Mouse (Mus musculus): ENCODE results near the gene Dcaf7.

GRCm38 (mm10) chr11:105994375-105994774, 42.3 kb upstream of the Dcaf7 start, which contains the start of gene Ace3:
- TF ChIP-seq CTCF (IDR thresholded peaks at IDR 0.05; ENCODE audit: borderline replicate concordance, insufficient read depth, low read depth, low read length) (no peak), POLR2A (IDR thresholded peaks at IDR 0.05; ENCODE audit: borderline replicate concordance, insufficient read depth, low read length) (no peak)
